Mouse (Mus musculus) forebrain, embryonic 13.5 days (tissue): ENCODE measurements at regions not wholly inside any gene's neighbourhood (a gene's known extent, or its start where the extent isn't known, plus 50 kb on each side); places are given as distances from the start of the nearest gene placed in this dataset.
A peak's percentile ranks its signal among the peaks of the same experiment; 100 is the strongest.

Experiments used
- ATAC-seq: fragments of 200-750 bp; cut with Nextera tagmentation; 2 replicates; pipeline ENCODE4 v1.8.0; 2017
- H3K27ac ChIP-seq: fragments of 300-500 bp; sonication (generic); 2 replicates; pipeline ENCODE4 v1.5.1; 2015; ENCODE audit warnings: inconsistent platforms, mild to moderate bottlenecking, moderate library complexity
- H3K27me3 ChIP-seq: fragments of 300-500 bp; sonication (generic); 2 replicates; pipeline ENCODE4 v1.6.1; 2015; ENCODE audit warnings: mild to moderate bottlenecking, inconsistent platforms
- H3K36me3 ChIP-seq: fragments of 300-500 bp; sonication (generic); 2 replicates; pipeline ENCODE4 v1.6.1; 2015; ENCODE audit warnings: mild to moderate bottlenecking, inconsistent platforms; ENCODE audit not compliant: poor library complexity, severe bottlenecking
- H3K4me1 ChIP-seq: fragments of 300-500 bp; sonication (generic); 2 replicates; pipeline ENCODE4 v1.6.1; 2015; ENCODE audit warnings: inconsistent platforms
- H3K4me2 ChIP-seq: fragments of 300-500 bp; sonication (generic); 2 replicates; pipeline ENCODE4 v1.6.1; 2015; ENCODE audit warnings: inconsistent platforms, mild to moderate bottlenecking, moderate library complexity
- H3K4me3 ChIP-seq: fragments of 300-500 bp; sonication (generic); 2 replicates; pipeline ENCODE4 v1.5.1; 2015; ENCODE audit warnings: mild to moderate bottlenecking, inconsistent platforms
- H3K9ac ChIP-seq: fragments of 300-500 bp; sonication (generic); 2 replicates; pipeline ENCODE4 v1.6.1; 2015; ENCODE audit warnings: mild to moderate bottlenecking, inconsistent platforms
- H3K9me3 ChIP-seq: fragments of 300-500 bp; sonication (generic); replicated peaks from 2 replicates; pipeline ENCODE4 v1.6.1; 2016; ENCODE audit warnings: inconsistent platforms
- WGBS: fragments of 180-500 bp; shearing (Covaris S2); methylation state at CpG from one replicate; pipeline ENCODE4 v1.1.7; 2015; 5-methylcytosine and 5-hydroxymethylcytosine counted together

DNA sequence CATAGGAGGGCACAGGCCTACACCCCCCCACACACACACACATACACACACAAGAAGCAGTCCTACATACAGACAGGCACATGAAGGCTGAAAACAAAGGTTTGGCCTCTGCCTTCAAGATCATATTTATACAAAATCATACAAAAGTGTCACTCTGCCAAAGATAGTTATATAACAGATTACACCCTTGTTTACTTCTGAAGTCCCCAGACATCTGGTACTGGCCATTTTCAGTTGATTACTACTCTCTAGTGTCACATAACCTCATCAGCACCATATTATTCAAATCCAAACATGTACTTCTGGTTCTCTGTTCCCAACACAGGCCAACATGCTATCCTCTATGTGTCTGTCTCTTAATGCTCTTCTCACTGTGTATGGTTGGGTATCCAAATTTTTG, 619.7 kb downstream of the Nova1 start:
- no peak overlapping the region for H3K4me3 ChIP-seq
- no peaks in the 10 kb centered on the region for H3K27me3 ChIP-seq
- ATAC-seq, result no peak

DNA sequence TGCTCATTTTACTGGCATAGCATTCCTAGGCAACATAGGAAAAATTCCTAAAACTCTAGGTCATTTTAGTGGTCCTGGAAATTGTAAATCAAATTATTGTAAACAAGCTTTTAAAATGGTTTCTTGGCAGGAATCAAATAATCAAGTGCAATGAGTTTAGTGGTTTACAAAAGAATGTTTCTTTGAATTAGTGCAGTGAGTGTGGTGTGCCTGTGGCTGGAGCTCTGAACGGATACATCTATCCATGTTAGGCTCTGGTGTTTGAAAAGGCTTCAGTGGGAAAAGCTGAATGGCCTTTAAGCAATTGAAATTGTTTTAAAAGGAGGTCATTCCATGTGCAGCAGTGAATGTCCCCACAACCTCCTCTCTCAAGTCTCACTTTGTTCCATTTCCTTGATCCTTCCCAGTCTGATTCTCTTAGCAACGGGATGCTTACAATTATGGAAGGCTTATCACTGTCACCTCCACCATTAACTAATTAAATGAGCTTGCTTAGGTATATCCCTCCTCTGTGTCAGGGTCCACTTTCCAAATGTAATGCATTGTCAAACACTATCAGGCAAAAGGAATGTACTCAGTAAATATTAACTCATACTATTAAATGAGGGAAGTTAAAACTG, 621.1 kb downstream of the Nova1 start:
- Histone ChIP-seq H3K9me3 (no peaks in the 10 kb centered on the region), H3K27ac (no peak overlapping the region), H3K4me3 (no peak overlapping the region), H3K9ac (no peak overlapping the region), H3K36me3 (no peaks in the 10 kb centered on the region), H3K4me1 (no peaks in the 10 kb centered on the region), H3K4me2 (no peak overlapping the region), H3K27me3 (no peaks in the 10 kb centered on the region)
- WGBS, result 12% methylated on average over 2 of the region's 2 CpGs
- ATAC-seq, result peak; percentile 69

More for the DNA sequence above, 619.7 kb downstream of the Nova1 start:
- Histone ChIP-seq H3K27ac (no peak overlapping the region), H3K4me2 (no peak overlapping the region), H3K9ac (no peak overlapping the region), H3K9me3 (no peaks in the 10 kb centered on the region), H3K4me1 (no peaks in the 10 kb centered on the region), H3K36me3 (no peaks in the 10 kb centered on the region)

DNA sequence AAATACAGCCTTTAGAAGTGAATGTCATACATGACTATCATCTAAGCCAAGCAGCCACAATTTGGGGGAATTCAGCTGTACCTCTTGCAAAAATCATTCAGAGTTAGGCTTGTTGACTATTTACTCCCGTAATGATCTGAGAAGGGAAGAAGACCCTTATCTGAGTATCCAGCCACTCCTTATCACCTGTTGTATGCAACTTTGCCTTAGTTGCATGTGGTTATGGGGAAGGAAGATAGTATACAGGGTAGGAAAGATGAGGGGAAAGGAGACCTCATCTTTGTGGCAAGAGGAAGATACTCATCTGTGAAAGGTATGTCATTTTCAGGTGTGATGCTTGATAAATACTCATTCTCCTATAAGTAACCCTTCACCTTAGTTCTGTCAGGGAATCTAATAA, 624.6 kb downstream of the Nova1 start:
- Histone ChIP-seq H3K27me3 (no peaks in the 10 kb centered on the region), H3K4me1 (no peaks in the 10 kb centered on the region), H3K4me3 (no peak overlapping the region), H3K9me3 (no peaks in the 10 kb centered on the region), H3K4me2 (no peak overlapping the region), H3K36me3 (no peaks in the 10 kb centered on the region), H3K9ac (no peak overlapping the region), H3K27ac (no peak overlapping the region)
- ATAC-seq, result no peak
- 94% methylated on average over 1 of the region's 1 CpGs for WGBS
